Mouse (Mus musculus) kidney, embryonic 16.5 days (tissue): ENCODE measurements around the gene Bola1. TPM values are rescaled to one million over a fixed set of nuclear protein-coding genes. Genes with fewer than 3 reads are reported as not detected.
"Not testable (repeated sequence)": the region's sequence is repeated elsewhere in the genome, so short reads cannot be mapped to it uniquely, and the experiment has no call there.

ENCODE experiments used
- ATAC-seq: fragments of 200-750 bp; cut with Nextera tagmentation; 2 replicates; pipeline ENCODE4 v1.8.0; 2017; ENCODE audit warnings: moderate TSS enrichment; ENCODE audit not compliant: low FRiP score, low TSS enrichment
- H3K27ac ChIP-seq: fragments of 300-500 bp; sonication (generic); 2 replicates; pipeline ENCODE4 v1.5.1; 2014; ENCODE audit warnings: low read length
- H3K27me3 ChIP-seq: fragments of 300-500 bp; sonication (generic); 2 replicates; pipeline ENCODE4 v1.6.1; 2014; ENCODE audit warnings: low read length, control low read depth, mixed read lengths; ENCODE audit not compliant: insufficient read depth
- H3K36me3 ChIP-seq: fragments of 300-500 bp; sonication (generic); 2 replicates; pipeline ENCODE4 v1.6.1; 2014; ENCODE audit warnings: low read length, control low read depth, mixed read lengths; ENCODE audit not compliant: insufficient read depth
- H3K4me1 ChIP-seq: fragments of 300-500 bp; sonication (generic); 2 replicates; pipeline ENCODE4 v1.6.1; 2014; ENCODE audit warnings: low read length, control low read depth, mixed read lengths; ENCODE audit not compliant: insufficient read depth
- H3K4me2 ChIP-seq: fragments of 300-500 bp; sonication (generic); replicated peaks from 2 replicates; pipeline ENCODE4 v1.6.1; 2014; ENCODE audit warnings: low read depth, low read length
- H3K4me3 ChIP-seq: fragments of 300-500 bp; sonication (generic); 2 replicates; pipeline ENCODE4 v1.5.1; 2014; ENCODE audit warnings: mild to moderate bottlenecking, low read length
- H3K9ac ChIP-seq: fragments of 300-500 bp; sonication (generic); replicated peaks from 2 replicates; pipeline ENCODE4 v1.6.1; 2014; ENCODE audit warnings: low read length
- H3K9me3 ChIP-seq: fragments of 300-500 bp; sonication (generic); 2 replicates; pipeline ENCODE4 v1.6.1; 2016; ENCODE audit warnings: low read length, control low read depth
- WGBS: fragments of 180-500 bp; shearing (Covaris S2); extraction: QIAGEN DNeasy Blood & Tissue Kit; methylation state at CpG from one replicate; pipeline ENCODE4 v1.1.7; 2014; 5-methylcytosine and 5-hydroxymethylcytosine counted together
- polyA plus RNA-seq: library from polyadenylated mRNA; unstranded; fragments of >200 nt; fragmentation: Nextera tagmentation; extraction: Ambion mirVana; gene quantifications from 2 replicates; pipeline ENCODE4 v1.2.1, GENCODE M21; 2015

Bola1 gene
- 50.1 and 51.3 TPM in 2 replicates for polyA plus RNA-seq

- Histone ChIP-seq H3K36me3 (no peaks in the 10 kb centered on the region), H3K9me3 (no peaks in the 10 kb centered on the region), H3K9ac (peak within 1 kb of the TSS; percentile 89), H3K27me3 (0 out of 2 replicates have a peak, but pooled peaks cover 1% of the 10 kb centered on the region), H3K4me3 (peak within 1 kb of the TSS; percentile 72), H3K27ac (peak within 1 kb of the TSS; percentile 100), H3K4me2 (peak within 1 kb of the TSS; percentile 77), H3K4me1 (peaks cover 37% of the 10 kb centered on the region)
- under 1% methylated on average over 36 of the region's 37 CpGs for WGBS
- peak; percentile 86 for ATAC-seq
Measured at GRCm38 (mm10) chr3:96219661-96220130, at the start of gene Bola1, which contains the start of gene Hist2h2ab. Gene Bola1 (minus strand): TSS chr3:96219709. Gene Hist2h2ab (plus strand): TSS chr3:96219865.

- peak overlapping the region; percentile 67 for H3K4me2 ChIP-seq
- not testable (repeated sequence) for H3K9me3 ChIP-seq, H3K27me3 ChIP-seq, H3K36me3 ChIP-seq
- H3K27ac ChIP-seq = peak overlapping the region; percentile 98
- H3K4me1 ChIP-seq = peaks cover 23% of the 10 kb centered on the region
- 2% methylated on average over 9 of the region's 44 CpGs for WGBS
- H3K4me3 ChIP-seq = peak overlapping the region; percentile 66
- peak overlapping the region; percentile 69 for H3K9ac ChIP-seq
- ATAC-seq = peak; percentile 53
Measured at GRCm38 (mm10) chr3:96268776-96269378, 49.4 kb upstream of the Bola1 start.

- ATAC-seq = peak; percentile 73
- peak within 1 kb of the TSS; percentile 67 for H3K4me2 ChIP-seq
- H3K4me3 ChIP-seq = peak within 1 kb of the TSS; percentile 66
- H3K9ac ChIP-seq = peak within 1 kb of the TSS; percentile 69
- no peaks in the 10 kb centered on the region for H3K27me3 ChIP-seq
- no peaks in the 10 kb centered on the region for H3K36me3 ChIP-seq
- peaks cover 24% of the 10 kb centered on the region for H3K4me1 ChIP-seq
- no peaks in the 10 kb centered on the region for H3K9me3 ChIP-seq
- peak within 1 kb of the TSS; percentile 98 for H3K27ac ChIP-seq
- WGBS = 19% methylated on average over 28 of the region's 30 CpGs
Measured at GRCm38 (mm10) chr3:96268051-96268775, 48.7 kb upstream of the Bola1 start, which contains the start of gene Hist2h3b. Gene Hist2h3b (plus strand): TSS chr3:96268654.

GRCm38 (mm10) chr3:96267541-96267940 lies 48.0 kb upstream of the Bola1 start:
- Histone ChIP-seq H3K36me3 (no peaks in the 10 kb centered on the region), H3K4me3 (no peak overlapping the region), H3K4me1 (peaks cover 24% of the 10 kb centered on the region), H3K9ac (peak overlapping the region; percentile 26), H3K4me2 (0 out of 2 replicates have a peak overlapping the region, but pooled peaks have one; percentile 50), H3K27ac (peak overlapping the region; percentile 97), H3K27me3 (no peaks in the 10 kb centered on the region), H3K9me3 (no peaks in the 10 kb centered on the region)
- 76% methylated on average over 4 of the region's 4 CpGs for WGBS
- no peak for ATAC-seq

- no peak for ATAC-seq
- Histone ChIP-seq H3K4me1 (peaks cover 32% of the 10 kb centered on the region), H3K4me3 (no peak overlapping the region), H3K9ac (no peak overlapping the region), H3K27me3 (no peaks in the 10 kb centered on the region), H3K27ac (no peak overlapping the region), H3K36me3 (no peaks in the 10 kb centered on the region), H3K4me2 (no peak overlapping the region), H3K9me3 (no peaks in the 10 kb centered on the region)
- WGBS = 90% methylated on average over 8 of the region's 8 CpGs
Measured at GRCm38 (mm10) chr3:96266132-96266710, 46.7 kb upstream of the Bola1 start.

GRCm38 (mm10) chr3:96264404-96264949 lies 45.0 kb upstream of the Bola1 start:
- H3K4me3 ChIP-seq = peak overlapping the region; percentile 55
- no peaks in the 10 kb centered on the region for H3K27me3 ChIP-seq
- no peaks in the 10 kb centered on the region for H3K36me3 ChIP-seq
- 72% methylated on average over 7 of the region's 7 CpGs for WGBS
- no peak for ATAC-seq
- H3K9ac ChIP-seq = peak overlapping the region; percentile 71
- no peaks in the 10 kb centered on the region for H3K9me3 ChIP-seq
- peak overlapping the region; percentile 79 for H3K4me2 ChIP-seq
- peak overlapping the region; percentile 99 for H3K27ac ChIP-seq
- H3K4me1 ChIP-seq = peaks cover 32% of the 10 kb centered on the region

GRCm38 (mm10) chr3:96263558-96264403 lies 44.3 kb upstream of the Bola1 start:
- H3K27me3 ChIP-seq = no peaks in the 10 kb centered on the region
- no peaks in the 10 kb centered on the region for H3K36me3 ChIP-seq
- peaks cover 32% of the 10 kb centered on the region for H3K4me1 ChIP-seq
- ATAC-seq = peak; percentile 40; the same call in 1 of the 2 replicates
- peak overlapping the region; percentile 55 for H3K4me3 ChIP-seq
- 4% methylated on average over 27 of the region's 27 CpGs for WGBS
- peak overlapping the region; percentile 79 for H3K4me2 ChIP-seq
- peak overlapping the region; percentile 71 for H3K9ac ChIP-seq
- H3K27ac ChIP-seq = peak overlapping the region; percentile 99
- no peaks in the 10 kb centered on the region for H3K9me3 ChIP-seq

- Histone ChIP-seq H3K9ac (peak within 1 kb of the TSS; percentile 85), H3K4me2 (peak within 1 kb of the TSS; percentile 79), H3K27ac (peak within 1 kb of the TSS; percentile 99), H3K4me1 (peaks cover 30% of the 10 kb centered on the region), H3K36me3 (no peaks in the 10 kb centered on the region), H3K9me3 (no peaks in the 10 kb centered on the region), H3K27me3 (no peaks in the 10 kb centered on the region), H3K4me3 (peak within 1 kb of the TSS; percentile 55)
- peak; percentile 90 for ATAC-seq
- under 1% methylated on average over 40 of the region's 40 CpGs for WGBS
Measured at GRCm38 (mm10) chr3:96262979-96263550, 43.6 kb upstream of the Bola1 start, which contains the start of gene Hist2h4. Gene Hist2h4 (minus strand): TSS chr3:96263311.
